Mouse (Mus musculus): ENCODE data around the gene Kdelc2.

GRCm38 (mm10) chr9:53345728-53346127 lies 38.1 kb upstream of the Kdelc2 start:
- TF ChIP-seq CTCF (IDR thresholded peaks at IDR 0.05; ENCODE audit: control insufficient read depth, insufficient read depth, low read length), result no peak
- TF ChIP-seq POLR2A (IDR thresholded peaks at IDR 0.05; ENCODE audit: borderline replicate concordance, control insufficient read depth, low read depth, low read length), result no peak
